Mouse (Mus musculus) bone marrow, adult 2 months (tissue): ENCODE results near the gene Scaf4. TPM values are rescaled to one million over a fixed set of nuclear protein-coding genes. Genes with fewer than 3 reads are reported as not detected.

Source experiments
- H3K27ac ChIP-seq: fragments of 200-500 bp; 2 replicates; pipeline ENCODE4 v1.5.1; 2012; ENCODE audit warnings: low read depth, mild to moderate bottlenecking, control low read depth, inconsistent platforms, low read length; ENCODE audit not compliant: control insufficient read depth, poor library complexity, insufficient read depth
- H3K4me1 ChIP-seq: fragments of 200-500 bp; 2 replicates; pipeline ENCODE4 v1.6.1; 2011; ENCODE audit warnings: low read length; ENCODE audit not compliant: control insufficient read depth, insufficient read depth
- H3K4me3 ChIP-seq: fragments of 200-500 bp; replicated peaks from 2 replicates; pipeline ENCODE3; 2011; ENCODE audit warnings: mild to moderate bottlenecking, low read depth, low read length, control low read depth; ENCODE audit not compliant: control insufficient read depth
- CTCF ChIP-seq: fragments of 200-500 bp; IDR thresholded peaks from 2 replicates; pipeline ENCODE4 v1.5.1; 2011; ENCODE audit warnings: low read length, control low read depth; ENCODE audit not compliant: control insufficient read depth, insufficient read depth
- POLR2A ChIP-seq: fragments of 200-500 bp; IDR thresholded peaks from 2 replicates; pipeline ENCODE4 v1.6.1; 2011; ENCODE audit warnings: low read depth, mild to moderate bottlenecking, control low read depth, low read length, borderline replicate concordance; ENCODE audit not compliant: control insufficient read depth
- WGBS: fragments of 180-500 bp; shearing (Covaris S2); methylation state at CpG from one replicate; pipeline ENCODE4 v1.1.7; 2018; 5-methylcytosine and 5-hydroxymethylcytosine counted together
- polyA plus RNA-seq: library from polyadenylated mRNA; stranded (reverse); fragments of >200 nt; gene quantifications from 2 replicates; pipeline ENCODE4 v1.2.4, GENCODE M21; 2011; ENCODE audit warnings: low replicate concordance; ENCODE audit not compliant: missing spikeins, insufficient read depth, insufficient read length

Gene Scaf4
- polyA plus RNA-seq, 1 experiment, result 27.2 TPM

DNA sequence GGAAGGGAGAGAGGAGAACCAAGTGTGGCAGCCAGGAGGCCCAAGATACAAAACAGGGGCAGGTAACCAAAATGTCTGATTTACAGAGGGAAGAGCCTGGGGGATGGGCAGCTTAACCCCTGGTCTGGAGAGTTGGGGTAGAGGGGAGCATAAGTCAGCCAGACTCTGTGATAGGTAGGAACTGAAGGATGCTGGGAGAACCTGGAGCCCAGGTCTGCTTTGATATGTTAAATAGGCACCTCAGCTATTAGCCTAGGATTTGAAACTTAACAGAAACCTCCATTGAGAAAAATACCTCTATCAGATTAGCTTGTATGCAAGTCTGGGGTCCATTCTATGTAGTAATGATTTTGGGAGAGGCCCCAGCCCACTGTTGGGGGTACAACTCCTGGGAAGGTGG is 15.3 kb upstream of the Scaf4 start:
- H3K27ac ChIP-seq, result no peak overlapping the region
- H3K4me1 ChIP-seq, result no peaks in the 10 kb centered on the region; the same call in 1 of the 2 replicates
- no peak for TF ChIP-seq POLR2A
- TF ChIP-seq CTCF, result no peak
- H3K4me3 ChIP-seq, result no peak overlapping the region

DNA sequence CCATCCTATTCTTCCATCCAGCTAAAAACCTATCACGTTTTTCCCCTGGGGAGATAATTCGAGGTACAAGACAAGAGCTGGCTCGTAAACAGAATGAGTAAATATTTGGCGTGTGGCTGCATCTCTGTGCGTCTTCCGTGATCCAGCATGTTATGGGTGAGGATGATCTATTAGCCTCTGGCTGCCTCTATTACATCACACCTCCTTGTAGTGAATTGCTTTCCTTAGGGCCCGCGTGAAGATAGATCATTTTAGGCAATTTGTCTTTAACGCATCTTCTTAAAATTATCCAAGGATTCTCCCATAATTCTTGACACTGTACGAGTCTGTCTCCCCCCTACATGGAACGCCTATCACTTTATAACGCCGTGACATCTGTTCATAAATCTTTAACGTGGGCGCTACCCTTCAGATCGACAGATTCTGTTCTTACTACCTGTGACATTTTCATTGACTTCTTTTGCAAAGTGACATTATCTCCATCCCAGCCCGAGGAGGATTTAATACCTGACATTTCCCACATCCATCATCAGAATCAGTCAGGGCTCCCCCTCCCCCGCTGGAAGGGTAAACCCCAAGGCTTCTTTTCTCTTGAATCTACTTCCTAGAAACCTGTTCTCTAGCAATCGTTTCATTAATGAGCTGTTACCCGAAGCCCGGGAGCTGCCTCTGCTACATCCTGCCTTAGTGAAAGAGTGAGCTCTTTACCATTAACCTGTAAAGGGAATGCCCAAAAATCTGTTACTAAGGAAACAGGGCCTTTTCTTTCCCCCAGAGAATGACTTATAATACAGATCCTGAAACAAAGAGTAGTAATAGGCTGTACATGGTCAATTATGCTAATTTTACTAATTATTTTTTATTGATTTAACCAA is 14.4 kb upstream of the Scaf4 start:
- Histone ChIP-seq H3K27ac (no peak overlapping the region), H3K4me3 (no peak overlapping the region), H3K4me1 (no peaks in the 10 kb centered on the region; the same call in 1 of the 2 replicates)
- 58% methylated on average over 21 of the region's 21 CpGs for WGBS
- TF ChIP-seq POLR2A (no peak), CTCF (no peak)

DNA sequence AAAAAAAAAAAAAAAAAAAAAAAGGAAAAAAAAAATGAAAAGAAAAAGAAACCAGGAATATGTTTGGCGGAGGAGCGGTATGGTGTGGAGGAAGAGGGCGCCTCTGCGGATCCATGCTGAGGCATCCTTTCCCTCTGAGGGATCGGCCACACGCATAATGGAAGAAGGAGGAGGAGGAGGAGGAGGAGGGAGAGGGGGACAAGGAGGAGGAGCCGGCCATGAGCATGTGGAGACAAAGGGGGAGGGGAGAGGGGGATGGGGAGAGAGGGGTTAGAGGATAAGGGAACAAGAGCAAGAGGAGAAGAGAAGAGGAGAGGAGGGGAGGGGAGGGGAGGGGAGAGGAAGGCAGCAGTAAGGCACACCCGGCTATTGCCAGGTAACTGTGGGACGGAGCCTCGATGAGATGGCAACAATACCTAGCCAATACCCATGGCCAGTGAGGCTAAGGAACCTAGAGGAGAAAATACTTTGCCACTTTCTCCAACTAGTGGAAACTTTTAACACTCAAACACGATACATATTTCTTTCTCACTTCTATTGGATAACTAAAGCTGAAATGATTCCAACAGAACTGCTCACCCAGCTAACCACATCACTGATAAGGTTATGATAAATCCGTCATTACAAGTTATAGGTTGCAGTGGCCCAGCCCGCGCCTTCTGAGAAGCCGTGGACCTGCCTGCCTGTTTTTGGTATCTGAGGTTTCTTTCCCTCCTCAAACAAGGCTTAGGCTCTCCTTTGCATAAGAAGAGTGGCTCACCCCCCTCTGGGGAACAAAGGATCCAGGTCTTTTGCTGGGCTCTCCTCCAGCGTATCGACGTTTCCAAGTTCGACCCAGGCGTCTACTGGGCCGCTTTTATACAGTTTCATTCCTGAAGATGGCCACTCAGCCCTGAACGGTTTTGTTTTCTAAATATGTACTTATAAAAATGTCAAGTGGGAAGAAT is 13.4 kb upstream of the Scaf4 start:
- WGBS, result 69% methylated on average over 21 of the region's 22 CpGs
- H3K4me1 ChIP-seq, result no peaks in the 10 kb centered on the region; the same call in 1 of the 2 replicates
- TF ChIP-seq POLR2A, result no peak
- no peak for TF ChIP-seq CTCF
- H3K4me3 ChIP-seq, result no peak overlapping the region
- H3K27ac ChIP-seq, result no peak overlapping the region

DNA sequence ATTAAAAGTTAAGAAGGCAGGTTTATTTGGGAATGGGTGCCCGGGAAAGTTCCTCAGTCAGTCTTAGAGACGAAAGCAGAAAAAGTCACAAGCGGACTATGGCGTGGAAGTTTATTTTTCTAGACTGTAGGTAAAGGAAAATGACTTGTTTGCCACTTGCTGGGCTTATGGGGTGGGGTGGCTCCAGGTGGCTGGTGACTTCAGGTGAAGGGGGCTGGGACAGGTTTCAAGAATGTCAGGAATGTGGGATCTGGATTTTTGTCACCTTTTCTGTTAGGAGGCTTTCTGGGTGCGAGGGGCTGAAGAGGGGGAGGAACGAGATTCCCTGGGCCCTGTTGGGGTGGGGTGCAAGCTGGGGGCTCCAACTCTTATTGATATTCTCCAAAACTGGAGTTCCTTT is 7.4 kb upstream of the Scaf4 start:
- Histone ChIP-seq H3K27ac (no peak overlapping the region), H3K4me1 (no peaks in the 10 kb centered on the region; the same call in 1 of the 2 replicates), H3K4me3 (no peak overlapping the region)
- TF ChIP-seq CTCF (no peak), POLR2A (no peak)
- WGBS, result 76% methylated on average over 6 of the region's 6 CpGs

DNA sequence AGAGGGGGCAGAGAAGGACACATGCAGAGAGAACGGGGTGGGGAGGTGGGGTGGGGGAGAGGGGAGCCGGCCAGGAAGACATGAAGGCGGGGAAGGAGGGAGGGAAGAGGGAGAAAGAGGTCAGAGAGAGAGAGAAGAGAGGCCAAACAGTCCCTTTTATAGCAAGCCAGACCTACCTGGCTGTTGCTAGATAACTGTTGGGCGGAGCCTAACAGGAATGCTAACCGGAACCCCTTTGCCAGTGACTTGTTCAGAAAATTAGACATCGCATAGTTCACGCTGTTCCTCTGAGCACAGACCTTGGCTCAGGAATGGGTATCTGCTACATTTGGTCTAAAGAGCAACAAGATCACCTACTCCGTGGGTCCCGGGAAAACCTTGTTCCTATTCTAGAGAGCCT is 6.7 kb upstream of the Scaf4 start:
- H3K4me3 ChIP-seq, result no peak overlapping the region
- 77% methylated on average over 9 of the region's 9 CpGs for WGBS

DNA sequence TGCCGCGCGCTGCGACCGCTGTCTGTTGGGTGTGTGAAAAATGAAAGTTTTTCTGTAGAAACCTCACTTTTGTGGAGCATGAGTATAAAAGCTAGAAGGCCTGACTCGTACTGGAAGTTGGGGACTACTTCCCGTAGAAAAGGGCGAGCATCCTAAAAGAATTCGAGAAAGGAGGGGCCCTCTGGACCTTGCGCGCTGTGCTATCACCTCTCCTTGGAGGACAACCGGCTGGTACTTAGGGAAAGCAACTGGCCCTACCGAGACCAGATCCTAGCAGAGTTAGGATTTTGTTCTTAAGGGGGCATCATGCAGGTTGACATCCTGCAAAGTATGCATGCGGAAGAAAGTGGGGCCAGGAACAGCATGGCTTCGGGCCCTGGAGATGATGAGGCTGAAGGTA is 613 bp upstream of the Scaf4 start:
- peak overlapping the region; percentile 58 for H3K4me3 ChIP-seq
- TF ChIP-seq CTCF (no peak), POLR2A (no peak)
- H3K4me1 ChIP-seq, result peaks cover 2% of the 10 kb centered on the region
- peak overlapping the region; percentile 14 for H3K27ac ChIP-seq
- 8% methylated on average over 15 of the region's 15 CpGs for WGBS

More for the DNA sequence above, 6.7 kb upstream of the Scaf4 start:
- no peak for TF ChIP-seq CTCF
- TF ChIP-seq POLR2A, result no peak
- H3K27ac ChIP-seq, result no peak overlapping the region
- no peaks in the 10 kb centered on the region; the same call in 1 of the 2 replicates for H3K4me1 ChIP-seq

DNA sequence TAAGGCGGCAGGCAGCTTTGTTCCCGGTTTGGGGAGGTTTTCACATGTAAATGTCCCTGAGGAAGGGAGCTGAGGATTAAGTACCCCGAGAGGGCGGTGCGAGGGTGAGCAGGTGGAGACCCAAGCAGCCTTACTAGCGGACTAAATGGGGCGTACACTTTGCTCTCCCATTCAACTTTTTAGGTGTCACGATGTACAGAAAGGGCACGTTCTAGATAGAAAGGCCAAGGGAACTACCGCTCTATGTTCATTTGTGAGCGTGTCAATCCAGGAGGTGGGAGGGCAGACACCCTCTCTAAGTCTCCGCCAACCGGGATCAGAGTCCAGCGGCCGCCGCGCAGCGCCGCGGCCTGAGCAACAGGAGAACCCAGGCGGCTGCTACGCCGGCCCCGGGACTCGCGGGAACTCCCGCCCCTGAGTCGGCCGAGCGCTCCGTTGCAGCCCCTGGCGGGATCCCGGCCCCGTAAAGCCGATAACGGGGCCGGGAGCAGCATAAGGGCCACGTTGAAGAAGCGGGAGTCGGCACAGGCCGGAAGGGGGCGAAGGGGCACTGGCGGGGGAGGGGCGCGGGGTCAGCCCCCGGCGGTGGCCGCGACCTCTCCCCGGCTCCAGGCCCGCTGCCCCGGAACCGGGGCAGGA is 918 bp downstream of the Scaf4 start:
- peak overlapping the region; percentile 58 for H3K4me3 ChIP-seq
- peak overlapping the region; percentile 97 for H3K27ac ChIP-seq
- H3K4me1 ChIP-seq, result peaks cover 2% of the 10 kb centered on the region
- TF ChIP-seq CTCF, result no peak
- TF ChIP-seq POLR2A, result peak; percentile 4; the same call in 1 of the 2 replicates
- WGBS, result under 1% methylated on average over 53 of the region's 53 CpGs
